Mouse (Mus musculus) sigmoid colon, adult 10 weeks (tissue): ENCODE results near the gene Olfr325. TPM values are rescaled to one million over a fixed set of nuclear protein-coding genes. Genes with fewer than 3 reads are reported as not detected.

Experiments
- polyA plus RNA-seq: library from polyadenylated mRNA; stranded (reverse); fragments of 350-450 nt; fragmentation: Illumina TruSeq; extraction: RNeasy Lipid Tissue Mini Kit (QIAGEN cat#74804); gene quantifications from one replicate; pipeline ENCODE4 v1.2.3, GENCODE M21; 2014; ENCODE audit warnings: low read depth, low replicate concordance

Gene Olfr325
- polyA plus RNA-seq: not detected

GRCm38 (mm10) chr11:58577430-58577829, at the start of gene Olfr325:
Gene Olfr325 (plus strand): TSS chr11:58577730.

GRCm38 (mm10) chr11:58534736-58535135, 42.8 kb upstream of the Olfr325 start, which contains the start of gene Olfr330:
Gene Olfr330 (minus strand): TSS chr11:58534836.

GRCm38 (mm10) chr11:58546322-58546721, 31.2 kb upstream of the Olfr325 start, which contains the start of gene Olfr329-ps:
Gene Olfr329-ps (minus strand): TSS chr11:58546422.

GRCm38 (mm10) chr11:58555536-58555935, 22.0 kb upstream of the Olfr325 start, which contains the start of gene Olfr328:
Gene Olfr328 (minus strand): TSS chr11:58555636.

GRCm38 (mm10) chr11:58570405-58570804, 7.1 kb upstream of the Olfr325 start, which contains the start of gene Olfr224:
Gene Olfr224 (minus strand): TSS chr11:58570553.

GRCm38 (mm10) chr11:58594814-58595213, 17.3 kb downstream of the Olfr325 start, which contains the start of gene Olfr324:
Gene Olfr324 (plus strand): TSS chr11:58595114.

GRCm38 (mm10) chr11:58615975-58616374, 38.4 kb downstream of the Olfr325 start, which contains the start of gene 2210407C18Rik:
Gene 2210407C18Rik (minus strand): TSS chr11:58616075.

GRCm38 (mm10) chr11:58630401-58630800, 52.9 kb downstream of the Olfr325 start, which contains the start of gene Olfr323:
Gene Olfr323 (minus strand): TSS chr11:58630501.

Other genes starting within 250 kb of the Olfr325 start
- 75.1 TPM for gene Zfp672, start 247.4 kb upstream of the Olfr325 start, polyA plus RNA-seq
- gene Sh3bp5l, start 247.0 kb upstream of the Olfr325 start, polyA plus RNA-seq: 1.0 TPM
- 5,512 TPM for gene Lypd8, start 198.7 kb upstream of the Olfr325 start, polyA plus RNA-seq
- gene 1810065E05Rik, start 156.6 kb upstream of the Olfr325 start, polyA plus RNA-seq: 220 TPM
- not detected for gene Gm12253, start 145.2 kb upstream of the Olfr325 start, polyA plus RNA-seq
- not detected for gene Lypd9, start 124.8 kb upstream of the Olfr325 start, polyA plus RNA-seq
- gene Olfr30, start 115.5 kb upstream of the Olfr325 start, polyA plus RNA-seq: not detected
- 0.13 TPM for gene Olfr332, start 85.2 kb upstream of the Olfr325 start, polyA plus RNA-seq
- gene Olfr331, start 75.2 kb upstream of the Olfr325 start, polyA plus RNA-seq: not detected
- not detected for gene Olfr330, start 42.9 kb upstream of the Olfr325 start, polyA plus RNA-seq
- not detected for gene Olfr329-ps, start 31.3 kb upstream of the Olfr325 start, polyA plus RNA-seq
- gene Olfr328, start 22.1 kb upstream of the Olfr325 start, polyA plus RNA-seq: not detected
- not detected for gene Olfr224, start 7.2 kb upstream of the Olfr325 start, polyA plus RNA-seq
- not detected for gene Olfr324, start 17.4 kb downstream of the Olfr325 start, polyA plus RNA-seq
- 45.8 TPM for gene 2210407C18Rik, start 38.3 kb downstream of the Olfr325 start, polyA plus RNA-seq
- gene Olfr323, start 52.8 kb downstream of the Olfr325 start, polyA plus RNA-seq: not detected
- gene Trim58, start 62.7 kb downstream of the Olfr325 start, polyA plus RNA-seq: not detected
- not detected for gene Olfr322, start 81.1 kb downstream of the Olfr325 start, polyA plus RNA-seq
- not detected for gene Olfr320, start 103.4 kb downstream of the Olfr325 start, polyA plus RNA-seq
- not detected for gene Olfr319, start 121.4 kb downstream of the Olfr325 start, polyA plus RNA-seq
- not detected for gene Olfr318, start 146.3 kb downstream of the Olfr325 start, polyA plus RNA-seq
- gene Olfr317, start 161.5 kb downstream of the Olfr325 start, polyA plus RNA-seq: not detected
- not detected for gene Olfr316, start 175.0 kb downstream of the Olfr325 start, polyA plus RNA-seq
- gene Olfr315, start 195.5 kb downstream of the Olfr325 start, polyA plus RNA-seq: not detected
- gene Olfr314, start 205.2 kb downstream of the Olfr325 start, polyA plus RNA-seq: not detected
- gene Fam183b, start 224.2 kb downstream of the Olfr325 start, polyA plus RNA-seq: not detected
- not detected for gene Olfr313, start 237.3 kb downstream of the Olfr325 start, polyA plus RNA-seq